Mouse (Mus musculus) limb, embryonic 14.5 days (tissue): ENCODE data around the gene Camta2. TPM values are rescaled to one million over a fixed set of nuclear protein-coding genes. Genes with fewer than 3 reads are reported as not detected.

Experiments
- ATAC-seq: fragments of 200-750 bp; cut with Nextera tagmentation; 2 replicates; pipeline ENCODE4 v1.8.0; 2017; ENCODE audit warnings: low read depth, moderate number of reproducible peaks, moderate TSS enrichment; ENCODE audit not compliant: low FRiP score
- DNase-seq: peaks from one replicate; pipeline ENCODE4 v3.0.0-alpha.2; 2015; ENCODE audit warnings: low spot score
- H3K27ac ChIP-seq: fragments of 300-500 bp; sonication (generic); replicated peaks from 2 replicates; pipeline ENCODE4 v1.5.1; 2014; ENCODE audit warnings: low read depth, mild to moderate bottlenecking, low read length, moderate library complexity, mixed read lengths
- H3K27me3 ChIP-seq: fragments of 300-500 bp; sonication (generic); 2 replicates; pipeline ENCODE4 v1.6.1; 2014; ENCODE audit warnings: low read length, mixed read lengths; ENCODE audit not compliant: control insufficient read depth, insufficient read depth
- H3K36me3 ChIP-seq: fragments of 300-500 bp; sonication (generic); 2 replicates; pipeline ENCODE4 v1.6.1; 2014; ENCODE audit warnings: mild to moderate bottlenecking, low read length, moderate library complexity, mixed read lengths; ENCODE audit not compliant: control insufficient read depth, insufficient read depth
- H3K4me1 ChIP-seq: fragments of 300-500 bp; sonication (generic); 2 replicates; pipeline ENCODE4 v1.6.1; 2014; ENCODE audit warnings: antibody characterized with exemption, low read length, mixed read lengths; ENCODE audit not compliant: control insufficient read depth, insufficient read depth
- H3K4me2 ChIP-seq: fragments of 300-500 bp; sonication (generic); replicated peaks from 2 replicates; pipeline ENCODE4 v1.6.1; 2014; ENCODE audit warnings: low read depth, mild to moderate bottlenecking, low read length, moderate library complexity; ENCODE audit not compliant: severe bottlenecking
- H3K4me3 ChIP-seq: fragments of 300-500 bp; sonication (generic); replicated peaks from 2 replicates; pipeline ENCODE4 v1.5.1; 2014; ENCODE audit warnings: low read length
- H3K9ac ChIP-seq: fragments of 300-500 bp; sonication (generic); 2 replicates; pipeline ENCODE4 v1.6.1; 2014; ENCODE audit warnings: mild to moderate bottlenecking, low read depth, low read length, moderate library complexity; ENCODE audit not compliant: severe bottlenecking
- H3K9me3 ChIP-seq: fragments of 300-500 bp; sonication (generic); 2 replicates; pipeline ENCODE4 v1.6.1; 2016; ENCODE audit warnings: low read length; ENCODE audit not compliant: control insufficient read depth
- POLR2A ChIP-seq: fragments of 200-500 bp; IDR thresholded peaks from 2 replicates; pipeline ENCODE4 v1.8.0; 2012; ENCODE audit warnings: inconsistent platforms, mild to moderate bottlenecking, moderate library complexity, borderline replicate concordance; ENCODE audit not compliant: insufficient read depth, insufficient read length; ENCODE audit errors: extremely low read depth
- WGBS: fragments of 180-500 bp; shearing (Covaris S2); extraction: QIAGEN DNeasy Blood & Tissue Kit; methylation state at CpG from one replicate; pipeline ENCODE4 v1.1.7; 2014; 5-methylcytosine and 5-hydroxymethylcytosine counted together
- polyA plus RNA-seq, 2 experiments: library from polyadenylated mRNA; depleted of rRNA in 1 of 2; stranded (reverse) in 1 of 2; unstranded in 1 of 2; fragments of >200 nt; fragmentation: Nextera tagmentation in 1 of 2; extraction: Ambion mirVana in 1 of 2; gene quantifications; 2 replicates each; pipeline versions ENCODE4 v1.2.1 to v1.2.3; 2012 to 2014

The Camta2 gene
- polyA plus RNA-seq, 2 experiments: 14.4 to 20.3 TPM

DNA sequence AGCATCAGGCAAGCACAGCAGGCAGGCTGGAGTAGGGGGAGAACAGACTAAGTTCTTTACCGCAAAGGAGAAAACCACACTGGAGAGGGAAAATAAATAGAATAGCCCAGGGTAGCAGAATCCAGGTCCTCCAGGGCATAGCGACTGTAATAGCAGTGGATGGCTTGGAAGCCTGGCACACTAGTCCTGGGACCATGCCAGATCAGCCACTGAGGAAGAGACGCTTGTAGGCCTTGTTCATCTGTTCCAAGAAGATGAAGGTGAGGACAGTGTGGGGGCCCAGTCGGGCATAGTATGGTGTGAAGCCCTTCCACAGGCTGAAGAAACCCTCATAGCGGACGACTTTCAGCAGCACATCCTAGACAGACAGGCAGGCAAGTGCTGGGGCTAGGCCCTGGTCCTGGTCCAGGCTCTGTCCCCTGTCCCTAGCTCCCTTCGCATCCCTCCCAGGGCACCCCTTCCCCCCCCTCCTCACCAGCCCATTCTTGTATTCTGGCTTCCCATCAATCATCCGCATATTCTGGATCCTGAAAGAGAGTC lies 43.3 kb downstream of the Camta2 start:
- DNase-seq (no peak), ATAC-seq (no peak)
- Histone ChIP-seq H3K27ac (no peak overlapping the region), H3K4me3 (no peak overlapping the region), H3K36me3 (peaks cover 39% of the 10 kb centered on the region), H3K9me3 (no peaks in the 10 kb centered on the region), H3K4me1 (peaks cover 19% of the 10 kb centered on the region), H3K27me3 (no peaks in the 10 kb centered on the region), H3K9ac (no peak overlapping the region), H3K4me2 (no peak overlapping the region)
- WGBS: 94% methylated on average over 8 of the region's 8 CpGs
- no peak for TF ChIP-seq POLR2A

DNA sequence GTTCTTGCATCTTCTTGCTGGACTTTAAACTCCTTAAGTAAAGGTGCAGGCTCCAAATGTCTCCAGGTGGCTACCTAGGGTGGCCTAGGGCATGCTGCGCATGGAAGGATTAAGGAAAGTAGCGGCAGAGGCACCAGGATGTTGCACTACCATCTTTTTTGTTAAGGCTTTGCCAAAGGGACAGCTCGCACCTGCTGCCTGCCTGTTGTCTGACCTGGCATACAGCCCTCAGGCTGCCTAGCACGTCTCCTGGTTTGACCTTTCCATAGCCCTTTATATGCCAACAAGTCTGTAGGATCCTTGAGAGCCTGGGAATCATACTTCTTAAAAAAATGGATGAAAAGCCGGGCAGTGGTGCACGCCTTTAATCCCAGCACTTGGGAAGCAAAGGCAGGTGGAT lies 44.9 kb downstream of the Camta2 start:
- Histone ChIP-seq H3K27ac (no peak overlapping the region), H3K27me3 (no peaks in the 10 kb centered on the region), H3K9me3 (no peaks in the 10 kb centered on the region), H3K36me3 (peaks cover 24% of the 10 kb centered on the region), H3K4me2 (no peak overlapping the region), H3K9ac (no peak overlapping the region), H3K4me1 (peaks cover 13% of the 10 kb centered on the region), H3K4me3 (no peak overlapping the region)
- WGBS: 90% methylated on average over 6 of the region's 6 CpGs
- DNase-seq (no peak), ATAC-seq (no peak)
- TF ChIP-seq POLR2A: no peak

DNA sequence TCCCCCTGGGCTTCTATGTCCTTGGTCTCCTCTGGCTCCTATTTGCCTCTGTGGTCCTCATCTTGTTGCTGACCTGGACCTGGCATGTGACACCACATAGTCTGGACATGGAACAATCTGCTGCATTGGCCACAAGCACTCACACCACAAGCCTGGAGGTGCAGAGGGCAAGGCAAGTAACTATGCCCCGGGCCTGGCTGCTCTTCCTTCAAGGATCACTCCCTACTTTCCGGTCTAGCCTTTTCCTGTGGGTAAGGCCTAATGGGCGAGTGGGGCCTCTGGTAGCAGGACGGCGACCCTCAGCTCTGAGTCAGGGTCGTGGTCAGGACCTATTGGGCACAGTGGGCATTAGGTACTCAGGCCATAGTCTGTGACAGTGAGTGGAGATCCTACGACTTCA lies 46.7 kb downstream of the Camta2 start:
- Histone ChIP-seq H3K4me2 (no peak overlapping the region), H3K27ac (no peak overlapping the region), H3K4me1 (peaks cover 10% of the 10 kb centered on the region), H3K9ac (no peak overlapping the region), H3K9me3 (no peaks in the 10 kb centered on the region), H3K27me3 (no peaks in the 10 kb centered on the region), H3K36me3 (peaks cover 24% of the 10 kb centered on the region), H3K4me3 (no peak overlapping the region)
- DNase-seq (no peak), ATAC-seq (no peak)
- no peak for TF ChIP-seq POLR2A
- 83% methylated on average over 7 of the region's 7 CpGs for WGBS

DNA sequence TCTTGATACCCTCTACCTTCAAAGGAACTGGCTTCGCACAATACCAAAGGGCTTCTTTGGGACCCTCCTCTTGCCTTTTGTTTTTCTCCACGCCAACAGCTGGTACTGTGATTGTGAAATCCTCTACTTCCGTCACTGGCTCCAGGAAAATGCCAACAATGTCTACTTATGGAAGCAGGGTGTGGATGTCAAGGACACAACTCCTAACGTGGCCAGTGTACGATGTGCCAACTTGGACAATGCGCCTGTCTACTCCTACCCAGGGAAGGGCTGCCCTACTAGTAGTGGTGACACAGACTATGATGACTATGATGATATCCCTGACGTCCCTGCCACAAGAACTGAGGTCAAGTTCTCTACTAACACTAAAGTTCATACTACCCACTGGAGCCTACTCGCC lies 47.9 kb downstream of the Camta2 start:
- Histone ChIP-seq H3K4me3 (no peak overlapping the region), H3K9ac (no peak overlapping the region), H3K9me3 (no peaks in the 10 kb centered on the region), H3K36me3 (peaks cover 15% of the 10 kb centered on the region), H3K27me3 (no peaks in the 10 kb centered on the region), H3K27ac (no peak overlapping the region), H3K4me1 (no peaks in the 10 kb centered on the region), H3K4me2 (no peak overlapping the region)
- DNase-seq (no peak), ATAC-seq (no peak)
- TF ChIP-seq POLR2A: no peak
- 82% methylated on average over 8 of the region's 8 CpGs for WGBS

DNA sequence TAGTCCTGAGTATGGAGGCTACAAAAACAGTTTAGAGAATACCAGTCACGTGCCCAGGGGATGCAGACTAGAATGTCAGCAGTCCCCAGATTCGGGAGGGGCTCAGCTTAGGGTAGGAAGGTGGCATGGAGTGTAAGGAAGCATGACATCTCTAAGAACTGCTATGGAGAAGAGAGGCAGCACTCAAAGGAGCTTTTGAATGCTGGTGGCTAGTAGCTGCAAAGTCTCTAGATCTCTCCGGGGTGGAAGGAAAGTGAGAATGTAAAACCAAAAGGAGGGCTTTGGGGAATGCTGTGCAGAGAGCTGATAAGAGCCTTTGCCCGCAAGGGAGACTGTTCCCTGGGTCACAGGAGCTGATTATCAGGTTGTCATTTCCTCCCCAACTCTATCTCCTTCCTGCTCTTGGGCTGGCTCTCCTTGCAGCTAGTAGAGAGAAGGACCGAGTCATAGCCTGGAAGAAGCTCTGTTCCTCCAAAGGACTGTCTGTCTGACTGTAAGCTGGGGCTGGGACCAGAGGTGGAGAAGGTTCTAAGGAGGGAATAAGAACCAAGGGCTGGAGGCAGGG lies 49.1 kb downstream of the Camta2 start, which contains the start of gene Gp1ba:
Gp1ba (plus strand) TSS at position 409 of the 565 bp plus-strand sequence.
- no peak within 1 kb of the TSS for H3K4me3 ChIP-seq
- no peaks in the 10 kb centered on the region for H3K27me3 ChIP-seq
- no peak within 1 kb of the TSS for H3K4me2 ChIP-seq
- H3K4me1 ChIP-seq: no peaks in the 10 kb centered on the region
- H3K9ac ChIP-seq: no peak within 1 kb of the TSS
- H3K9me3 ChIP-seq: no peaks in the 10 kb centered on the region
- no peak for TF ChIP-seq POLR2A
- ATAC-seq: no peak
- 50% methylated on average over 5 of the region's 5 CpGs for WGBS
- peaks cover 3% of the 10 kb centered on the region; the same call in 1 of the 2 replicates for H3K36me3 ChIP-seq
- DNase-seq: no peak
- no peak within 1 kb of the TSS for H3K27ac ChIP-seq
